In genomic region chr11:103361396-103362053, GRCm38 (mm10) we compare ENCODE assay signal across 8 mouse cellular contexts. TPM values are rescaled to one million over a fixed set of nuclear protein-coding genes. Genes with fewer than 3 reads are reported as not detected.
DNase-seq lines count a peak whose midpoint lies in the region; ATAC-seq and TF ChIP-seq lines count a peak whose summit lies in the region.

No protein-coding gene starts in this region.

- peaks cover 24% of the 10 kb centered on the region; the same call in 1 of the 2 replicates for H3K79me2 ChIP-seq in macrophage (ENCODE audit: inconsistent target)

- peak overlapping the region; percentile 86 for H3K4me2 ChIP-seq in embryonic facial prominence, embryonic 15.5 days (replicated peaks)
- H3K4me2 ChIP-seq in kidney, postnatal 0 days (ENCODE audit: low read length), result peak overlapping the region; percentile 84

- no peak for TF ChIP-seq CTCF in kidney, postnatal 0 days (IDR thresholded peaks at IDR 0.05; ENCODE audit: low read depth)

- H3K27ac ChIP-seq in embryonic facial prominence, embryonic 15.5 days (replicated peaks), result peak overlapping the region; percentile 83
- peak overlapping the region; percentile 37; the same call in 1 of the 2 replicates for H3K27ac ChIP-seq in kidney, postnatal 0 days
- H3K27ac ChIP-seq in macrophage, result peak overlapping the region; percentile 68

- DNase-seq in ovary, postnatal 36 days (ENCODE audit: low spot score), result peak; percentile 49
- no peak for DNase-seq in ovary, adult 18-20 months (ENCODE audit: low spot score)
- peak; percentile 74 for DNase-seq in kidney, postnatal 0 days (ENCODE audit: low spot score)
- DNase-seq in right cerebral cortex, postnatal 36 days (ENCODE audit: low spot score in 2 of 2), result no peak
- DNase-seq in natural killer cell, adult 2 months (ENCODE audit: low spot score in 2 of 2), result no peak
- DNase-seq in adrenal gland, adult 8-10 months, result no peak

- 3% methylated on average over 25 of the region's 25 CpGs for WGBS in embryonic facial prominence, embryonic 15.5 days
- 6% methylated on average over 25 of the region's 25 CpGs for WGBS in kidney, postnatal 0 days
- WGBS in macrophage (ENCODE audit: missing documents), result 12% methylated on average over 25 of the region's 25 CpGs

- peak overlapping the region; percentile 54 for H3K4me3 ChIP-seq in embryonic facial prominence, embryonic 15.5 days (replicated peaks)
- peak overlapping the region; percentile 51 for H3K4me3 ChIP-seq in kidney, postnatal 0 days (replicated peaks; ENCODE audit: low read depth, low read length)
- H3K4me3 ChIP-seq in macrophage (ENCODE audit: inconsistent target), result peak overlapping the region; percentile 56

- H3K9me3 ChIP-seq in embryonic facial prominence, embryonic 15.5 days (replicated peaks), result no peaks in the 10 kb centered on the region
- H3K9me3 ChIP-seq in kidney, postnatal 0 days (replicated peaks; ENCODE audit: low read length), result no peaks in the 10 kb centered on the region

- H3K9ac ChIP-seq in embryonic facial prominence, embryonic 15.5 days, result no peak overlapping the region
- no peak overlapping the region for H3K9ac ChIP-seq in kidney, postnatal 0 days (ENCODE audit: low read depth, low read length)

- peaks cover 51% of the 10 kb centered on the region for H3K4me1 ChIP-seq in embryonic facial prominence, embryonic 15.5 days
- peaks cover 39% of the 10 kb centered on the region for H3K4me1 ChIP-seq in kidney, postnatal 0 days (replicated peaks; ENCODE audit: insufficient read depth, low read length)

- peaks cover 52% of the 10 kb centered on the region for H3K27me3 ChIP-seq in embryonic facial prominence, embryonic 15.5 days
- 0 out of 2 replicates have a peak, but pooled peaks cover 4% of the 10 kb centered on the region for H3K27me3 ChIP-seq in kidney, postnatal 0 days (ENCODE audit: insufficient read depth, low read length)

- no peak for ATAC-seq in embryonic facial prominence, embryonic 15.5 days (ENCODE audit: insufficient number of reproducible peaks, low FRiP score, low TSS enrichment, low read depth)
- ATAC-seq in kidney, postnatal 0 days (replicated peaks; ENCODE audit: low FRiP score, low read depth), result no peak; the same call in 1 of the 2 replicates

- 0 out of 2 replicates have a peak, but pooled peaks cover 8% of the 10 kb centered on the region for H3K36me3 ChIP-seq in embryonic facial prominence, embryonic 15.5 days
- H3K36me3 ChIP-seq in kidney, postnatal 0 days (ENCODE audit: insufficient read depth, low read length), result no peaks in the 10 kb centered on the region
- H3K36me3 ChIP-seq in macrophage (ENCODE audit: inconsistent target), result peaks cover 11% of the 10 kb centered on the region

RNA-seq across cellular contexts. Expression of gene Arhgap27, which starts 2.0 kb away (rescaled TPM):
- polyA plus RNA-seq in embryonic facial prominence, embryonic 15.5 days (2015; fragmentation: Nextera tagmentation; extraction: Ambion mirVana), result 12.3 and 12.4 TPM in 2 replicates
- polyA plus RNA-seq in kidney, postnatal 0 days (2015; fragmentation: Nextera tagmentation; extraction: Ambion mirVana), result 15.9 and 16.6 TPM in 2 replicates
- 100 to 1,000 TPM in 1 of 26 experiments, 10 to 100 TPM in 22, 1 to 10 TPM in 3; 6.1 to 113 (median 35.5) TPM for total RNA-seq in macrophage (2018; cell fraction: chromatin; rRNA removed)
- total RNA-seq in macrophage (2018; cell fraction: cytosol; rRNA removed), result 10 to 100 TPM in 13 of 26 experiments, 1 to 10 TPM in 13; 2.3 to 28.4 (median 11.2) TPM
- total RNA-seq in macrophage (2018; cell fraction: nucleus; rRNA removed), result 10 to 100 TPM in 22 of 26 experiments, 1 to 10 TPM in 4; 5.9 to 75.3 (median 23.3) TPM
- polyA plus RNA-seq in macrophage (2018), result 3.7 to 16.2 TPM (median 6.5 TPM) in 3 replicates
- total RNA-seq in adrenal gland, adult 8-10 months (2022), result 10 to 100 TPM; 11.9 to 22.2 (median 15.9) TPM

RNA-seq across cellular contexts. Expression of gene Plekhm1, which starts 51.0 kb away (rescaled TPM):
- polyA plus RNA-seq in embryonic facial prominence, embryonic 15.5 days (2015; fragmentation: Nextera tagmentation; extraction: Ambion mirVana), result 8.2 and 9.2 TPM in 2 replicates
- 5.4 and 6.1 TPM in 2 replicates for polyA plus RNA-seq in kidney, postnatal 0 days (2015; fragmentation: Nextera tagmentation; extraction: Ambion mirVana)
- total RNA-seq in macrophage (2018; cell fraction: chromatin; rRNA removed), result 100 to 1,000 TPM in 12 of 26 experiments, 10 to 100 TPM in 14; 24.8 to 273 (median 87.3) TPM
- 100 to 1,000 TPM in 8 of 26 experiments, 10 to 100 TPM in 18; 29.1 to 127 (median 87.0) TPM for total RNA-seq in macrophage (2018; cell fraction: cytosol; rRNA removed)
- total RNA-seq in macrophage (2018; cell fraction: nucleus; rRNA removed), result 100 to 1,000 TPM in 13 of 26 experiments, 10 to 100 TPM in 13; 32.5 to 241 (median 99.4) TPM
- 55.1 to 87.8 TPM (median 77.5 TPM) in 3 replicates for polyA plus RNA-seq in macrophage (2018)
- total RNA-seq in adrenal gland, adult 8-10 months (2022), result 10 to 100 TPM; 21.9 to 27.6 (median 26.0) TPM

Comparison
In these comparisons a context has a peak if more than half of its experiments do, and no peak if none do; other contexts are left out.
1. DNase-seq: peak in ovary, postnatal 36 days (single experiment) and kidney, postnatal 0 days (single experiment); none in ovary, adult 18-20 months (single experiment), right cerebral cortex, postnatal 36 days (0 of 2), natural killer cell, adult 2 months (0 of 2) and adrenal gland, adult 8-10 months (single experiment).
2. Peak in every context shown above with its lines, with median percentiles within 50 percentile points of each other: H3K27ac ChIP-seq and H3K4me3 ChIP-seq.